Mouse (Mus musculus) ES-E14 (cell line): ENCODE measurements around the gene Extl1.

Experiments
- MAFK ChIP-seq: IDR thresholded peaks from 2 replicates; pipeline ENCODE4 v1.6.1; 2014; ENCODE audit warnings: mild to moderate bottlenecking, low read depth, low read length, inconsistent platforms; ENCODE audit not compliant: insufficient read depth
- ZNF384 ChIP-seq: IDR thresholded peaks from 2 replicates; pipeline ENCODE4 v1.6.1; 2012; ENCODE audit warnings: low read depth, low read length, inconsistent platforms

DNA sequence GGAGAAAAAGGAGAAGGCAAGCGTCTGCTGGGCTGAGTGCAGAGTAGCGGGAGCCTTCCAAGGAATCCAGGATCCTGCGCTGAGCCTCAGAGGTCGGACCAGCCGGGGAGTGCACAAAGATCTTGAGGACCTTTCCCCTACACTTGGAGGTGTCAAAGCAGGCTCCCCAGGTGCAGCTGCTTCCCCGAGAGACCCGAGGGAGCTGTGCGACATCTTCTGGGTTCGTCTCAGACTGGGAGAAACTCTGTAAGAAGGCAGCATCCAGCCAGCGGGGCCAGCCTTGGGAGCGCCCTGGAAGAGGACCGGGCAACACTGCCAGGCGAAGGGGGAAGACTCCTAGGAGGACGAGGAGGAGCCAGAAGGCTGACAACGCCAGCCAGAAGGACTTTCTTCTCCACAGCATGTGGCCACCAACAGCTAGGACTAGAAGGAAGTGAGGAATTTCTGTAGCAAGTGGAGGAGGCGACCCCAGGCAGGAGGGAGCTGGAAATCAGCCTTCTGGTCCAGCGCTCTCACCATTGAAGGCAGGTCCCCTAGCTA, 12.3 kb downstream of the Extl1 start:
- TF ChIP-seq ZNF384 (no peak), MAFK (no peak)
